Mouse (Mus musculus) lung, embryonic 14.5 days (tissue): ENCODE results near the gene Arhgef10l. TPM values are rescaled to one million over a fixed set of nuclear protein-coding genes. Genes with fewer than 3 reads are reported as not detected.

Source experiments
- ATAC-seq: fragments of 200-750 bp; cut with Nextera tagmentation; 2 replicates; pipeline ENCODE4 v1.8.0; 2017; ENCODE audit warnings: mild to moderate bottlenecking, moderate TSS enrichment, moderate library complexity; ENCODE audit not compliant: insufficient read depth
- DNase-seq: peaks from one replicate; pipeline ENCODE4 v3.0.0-alpha.2; 2015
- H3K27ac ChIP-seq: fragments of 300-500 bp; sonication (generic); 2 replicates; pipeline ENCODE4 v1.5.1; 2014; ENCODE audit warnings: low read depth, mild to moderate bottlenecking, moderate library complexity
- H3K27me3 ChIP-seq: fragments of 300-500 bp; sonication (generic); 2 replicates; pipeline ENCODE4 v1.6.1; 2014; ENCODE audit warnings: low read length, control low read depth; ENCODE audit not compliant: insufficient read depth
- H3K36me3 ChIP-seq: fragments of 300-500 bp; sonication (generic); 2 replicates; pipeline ENCODE4 v1.6.1; 2014; ENCODE audit warnings: control low read depth; ENCODE audit not compliant: insufficient read depth
- H3K4me1 ChIP-seq: fragments of 300-500 bp; sonication (generic); 2 replicates; pipeline ENCODE4 v1.6.1; 2014; ENCODE audit warnings: antibody characterized with exemption, control low read depth; ENCODE audit not compliant: insufficient read depth
- H3K4me2 ChIP-seq: fragments of 300-500 bp; sonication (generic); 2 replicates; pipeline ENCODE4 v1.6.1; 2014; ENCODE audit warnings: mild to moderate bottlenecking
- H3K4me3 ChIP-seq: fragments of 300-500 bp; sonication (generic); 2 replicates; pipeline ENCODE4 v1.5.1; 2014; ENCODE audit warnings: low read depth, low read length
- H3K9ac ChIP-seq: fragments of 300-500 bp; sonication (generic); 2 replicates; pipeline ENCODE4 v1.6.1; 2014
- H3K9me3 ChIP-seq: fragments of 300-500 bp; sonication (generic); 2 replicates; pipeline ENCODE4 v1.6.1; 2016; ENCODE audit warnings: low read depth, low read length, control low read depth
- CTCF ChIP-seq: IDR thresholded peaks from 2 replicates; pipeline ENCODE4 v1.5.1; 2016; ENCODE audit warnings: antibody characterized with exemption, low read depth
- WGBS: fragments of 180-500 bp; shearing (Covaris S2); extraction: QIAGEN DNeasy Blood & Tissue Kit; methylation state at CpG from one replicate; pipeline ENCODE4 v1.1.7; 2014; 5-methylcytosine and 5-hydroxymethylcytosine counted together
- polyA plus RNA-seq: library from polyadenylated mRNA; unstranded; fragments of >200 nt; fragmentation: Nextera tagmentation; extraction: Ambion mirVana; gene quantifications from 2 replicates; pipeline ENCODE4 v1.2.1, GENCODE M21; 2014

Gene Arhgef10l
- polyA plus RNA-seq, 1 experiment from 2014 or later = 16.1 TPM

GRCm38 (mm10) chr4:140586478-140586877 is 79.3 kb downstream of the Arhgef10l start:
- no peaks in the 10 kb centered on the region for H3K9me3 ChIP-seq
- 72% methylated on average over 5 of the region's 5 CpGs for WGBS

DNA sequence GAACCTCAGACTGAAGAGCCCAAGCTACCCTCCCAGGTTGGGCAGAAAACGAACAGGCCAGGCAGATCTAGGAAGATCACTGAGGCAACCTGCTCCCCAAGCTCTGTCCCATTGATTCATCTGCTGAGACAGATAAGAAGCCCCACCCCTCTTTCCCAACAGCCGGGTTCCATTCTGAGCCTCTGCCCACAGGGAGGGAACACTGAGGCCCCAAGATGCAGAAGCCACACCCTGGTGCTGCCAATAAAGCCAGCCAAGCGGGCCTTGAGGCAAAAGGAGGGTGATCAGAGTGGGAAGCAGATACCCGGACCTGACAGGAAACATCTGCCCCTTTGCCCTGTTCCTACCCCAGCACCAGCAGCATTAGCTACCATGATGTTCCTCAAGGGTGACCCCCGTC is 81.6 kb downstream of the Arhgef10l start:
- no peak for ATAC-seq
- TF ChIP-seq CTCF = no peak
- H3K4me1 ChIP-seq = no peaks in the 10 kb centered on the region
- no peak overlapping the region for H3K4me2 ChIP-seq
- no peaks in the 10 kb centered on the region for H3K27me3 ChIP-seq
- no peaks in the 10 kb centered on the region for H3K9me3 ChIP-seq
- H3K27ac ChIP-seq = no peak overlapping the region
- H3K9ac ChIP-seq = no peak overlapping the region
- DNase-seq = no peak
- H3K36me3 ChIP-seq = peaks cover 44% of the 10 kb centered on the region
- no peak overlapping the region for H3K4me3 ChIP-seq
- WGBS = 59% methylated on average over 5 of the region's 5 CpGs

More at GRCm38 (mm10) chr4:140586478-140586877, 79.3 kb downstream of the Arhgef10l start:
- no peaks in the 10 kb centered on the region for H3K4me1 ChIP-seq
- no peaks in the 10 kb centered on the region for H3K27me3 ChIP-seq
- no peak overlapping the region for H3K9ac ChIP-seq
- no peak for DNase-seq
- no peak overlapping the region for H3K4me2 ChIP-seq
- no peak for ATAC-seq
- no peak overlapping the region for H3K4me3 ChIP-seq
- peaks cover 30% of the 10 kb centered on the region; the same call in 1 of the 2 replicates for H3K36me3 ChIP-seq
- TF ChIP-seq CTCF = no peak
- H3K27ac ChIP-seq = no peak overlapping the region

- no peak overlapping the region for H3K9ac ChIP-seq
- WGBS = 77% methylated on average over 14 of the region's 15 CpGs
- H3K27me3 ChIP-seq = no peaks in the 10 kb centered on the region
- no peaks in the 10 kb centered on the region for H3K4me1 ChIP-seq
- no peaks in the 10 kb centered on the region for H3K9me3 ChIP-seq
- DNase-seq = no peak
- no peak overlapping the region for H3K27ac ChIP-seq
- ATAC-seq = no peak
- no peak overlapping the region for H3K4me2 ChIP-seq
- H3K4me3 ChIP-seq = no peak overlapping the region
- peaks cover 53% of the 10 kb centered on the region for H3K36me3 ChIP-seq
- no peak for TF ChIP-seq CTCF
Measured at GRCm38 (mm10) chr4:140582390-140583088, 83.3 kb downstream of the Arhgef10l start.

- no peaks in the 10 kb centered on the region for H3K4me1 ChIP-seq
- DNase-seq = peak; percentile 67
- no peak for TF ChIP-seq CTCF
- peak overlapping the region; percentile 30; the same call in 1 of the 2 replicates for H3K27ac ChIP-seq
- peak; percentile 75; the same call in 1 of the 2 replicates for ATAC-seq
- H3K27me3 ChIP-seq = no peaks in the 10 kb centered on the region
- WGBS = 70% methylated on average over 23 of the region's 23 CpGs
- H3K9ac ChIP-seq = no peak overlapping the region; the same call in 1 of the 2 replicates
- H3K4me2 ChIP-seq = no peak overlapping the region
- no peaks in the 10 kb centered on the region for H3K9me3 ChIP-seq
- H3K36me3 ChIP-seq = peaks cover 55% of the 10 kb centered on the region
- no peak overlapping the region for H3K4me3 ChIP-seq
Measured at GRCm38 (mm10) chr4:140581730-140582389, 84.0 kb downstream of the Arhgef10l start.

- TF ChIP-seq CTCF = no peak
- Histone ChIP-seq H3K9ac (no peak overlapping the region), H3K36me3 (peaks cover 61% of the 10 kb centered on the region), H3K27ac (peak overlapping the region; percentile 36; the same call in 1 of the 2 replicates), H3K4me2 (no peak overlapping the region), H3K27me3 (no peaks in the 10 kb centered on the region), H3K4me3 (no peak overlapping the region), H3K9me3 (no peaks in the 10 kb centered on the region), H3K4me1 (no peaks in the 10 kb centered on the region)
- no peak for DNase-seq
- WGBS = 73% methylated on average over 16 of the region's 16 CpGs
- no peak; the same call in 1 of the 2 replicates for ATAC-seq
Measured at GRCm38 (mm10) chr4:140581341-140581729, 84.5 kb downstream of the Arhgef10l start.

- no peak for TF ChIP-seq CTCF
- Histone ChIP-seq H3K9me3 (no peaks in the 10 kb centered on the region), H3K4me3 (no peak overlapping the region), H3K27ac (peak overlapping the region; percentile 36; the same call in 1 of the 2 replicates), H3K4me2 (no peak overlapping the region), H3K36me3 (peaks cover 65% of the 10 kb centered on the region), H3K27me3 (no peaks in the 10 kb centered on the region), H3K9ac (no peak overlapping the region), H3K4me1 (no peaks in the 10 kb centered on the region)
- WGBS = 91% methylated on average over 4 of the region's 4 CpGs
- DNase-seq (no peak), ATAC-seq (no peak)
Measured at GRCm38 (mm10) chr4:140580866-140581265, 84.9 kb downstream of the Arhgef10l start.

DNA sequence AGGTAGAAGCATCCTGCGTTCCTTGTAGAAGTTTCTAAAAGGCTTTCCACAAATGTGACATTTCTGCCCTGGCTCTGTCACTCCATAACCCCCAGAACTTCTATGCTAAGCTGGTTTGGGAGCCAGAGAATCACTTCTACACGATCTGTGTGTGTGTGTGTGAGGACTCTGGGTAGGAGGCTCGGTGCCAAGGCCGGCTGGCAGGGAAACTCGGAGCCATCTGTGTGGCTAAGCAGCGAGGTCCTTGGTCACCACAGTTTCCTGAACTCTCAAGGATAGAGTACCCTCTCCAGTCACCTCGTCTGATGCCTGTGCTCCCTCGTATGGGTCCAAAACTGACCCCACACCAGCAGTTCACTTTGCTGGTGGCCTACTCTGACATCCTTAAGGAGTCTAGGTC is 86.2 kb downstream of the Arhgef10l start:
- 74% methylated on average over 8 of the region's 8 CpGs for WGBS
- peaks cover 71% of the 10 kb centered on the region for H3K36me3 ChIP-seq
- no peak for TF ChIP-seq CTCF

More for the DNA sequence above, 86.2 kb downstream of the Arhgef10l start:
- Histone ChIP-seq H3K27me3 (no peaks in the 10 kb centered on the region), H3K9ac (no peak overlapping the region), H3K4me3 (no peak overlapping the region), H3K4me1 (no peaks in the 10 kb centered on the region), H3K9me3 (no peaks in the 10 kb centered on the region), H3K27ac (no peak overlapping the region), H3K4me2 (no peak overlapping the region)
- DNase-seq = no peak
- no peak for ATAC-seq
